Mouse (Mus musculus): ENCODE measurements around the gene G6pc3.

G6pc3 gene

DNA sequence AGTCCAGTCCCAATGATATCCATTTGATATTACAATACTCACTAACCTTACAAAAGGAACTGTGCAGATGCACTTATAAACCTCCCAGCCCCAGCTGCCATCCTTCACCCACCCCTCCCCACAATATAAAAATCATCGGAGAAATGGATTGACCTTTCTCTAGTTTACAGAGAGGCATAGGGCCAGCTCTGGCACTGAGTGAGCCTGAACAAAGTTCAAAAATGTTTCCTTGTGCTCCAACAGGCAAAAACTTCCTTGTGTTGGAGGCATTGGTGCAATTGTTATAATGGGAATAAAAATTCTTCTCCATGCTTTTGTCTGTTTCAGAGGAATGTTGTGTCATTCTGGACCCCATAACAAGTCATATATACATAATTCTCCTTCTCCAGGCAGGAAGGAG lies 3.2 kb upstream of the G6pc3 start:
- in situ Hi-C loops (cut with MboI, MseI), result no loop called here

DNA sequence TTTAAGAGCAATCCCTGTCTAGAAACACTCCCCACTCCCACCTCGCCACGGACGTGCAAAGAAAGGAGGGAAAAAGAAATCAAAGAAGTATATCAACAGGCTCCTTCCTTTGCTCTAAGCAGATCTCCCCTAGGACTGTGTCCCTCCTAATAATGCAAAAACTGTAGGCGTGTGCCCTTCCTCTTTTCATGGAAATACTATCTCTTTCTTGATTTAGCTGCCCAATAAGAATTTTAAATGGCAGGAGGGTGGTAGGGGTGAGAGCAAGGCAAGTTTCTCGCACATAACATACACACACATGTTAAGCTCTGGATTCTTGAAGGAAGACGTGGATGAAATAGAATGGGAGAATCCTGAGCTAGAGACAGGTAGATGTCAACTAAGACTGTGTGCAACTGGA lies 440 bp upstream of the G6pc3 start:
- in situ Hi-C loops (cut with MboI, MseI), result no loop called here

DNA sequence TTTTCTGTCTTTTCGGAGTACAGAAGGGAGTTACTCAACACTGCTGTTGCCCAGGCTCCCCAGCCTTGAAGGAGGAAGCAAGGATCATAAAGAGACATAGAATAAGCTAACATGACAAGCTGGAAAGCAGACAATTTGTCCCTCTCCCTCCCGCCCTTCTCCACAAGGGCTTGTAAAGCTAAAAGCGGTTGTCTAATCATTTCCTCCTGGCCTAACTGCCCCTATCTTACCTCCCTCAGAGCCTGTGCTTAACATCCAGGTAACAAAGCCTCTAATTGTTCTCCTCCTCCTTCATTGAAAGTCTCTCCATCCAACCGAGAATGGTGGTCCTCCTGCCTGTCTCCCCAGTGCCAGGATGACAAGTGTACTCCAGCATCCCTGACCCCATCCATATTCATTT lies 1.4 kb downstream of the G6pc3 start:
- in situ Hi-C loops (cut with MboI, MseI), result loop anchor here (5.0 kb wide), 1 partner anchor 36 kb away; no protein-coding TSS in a partner anchor

DNA sequence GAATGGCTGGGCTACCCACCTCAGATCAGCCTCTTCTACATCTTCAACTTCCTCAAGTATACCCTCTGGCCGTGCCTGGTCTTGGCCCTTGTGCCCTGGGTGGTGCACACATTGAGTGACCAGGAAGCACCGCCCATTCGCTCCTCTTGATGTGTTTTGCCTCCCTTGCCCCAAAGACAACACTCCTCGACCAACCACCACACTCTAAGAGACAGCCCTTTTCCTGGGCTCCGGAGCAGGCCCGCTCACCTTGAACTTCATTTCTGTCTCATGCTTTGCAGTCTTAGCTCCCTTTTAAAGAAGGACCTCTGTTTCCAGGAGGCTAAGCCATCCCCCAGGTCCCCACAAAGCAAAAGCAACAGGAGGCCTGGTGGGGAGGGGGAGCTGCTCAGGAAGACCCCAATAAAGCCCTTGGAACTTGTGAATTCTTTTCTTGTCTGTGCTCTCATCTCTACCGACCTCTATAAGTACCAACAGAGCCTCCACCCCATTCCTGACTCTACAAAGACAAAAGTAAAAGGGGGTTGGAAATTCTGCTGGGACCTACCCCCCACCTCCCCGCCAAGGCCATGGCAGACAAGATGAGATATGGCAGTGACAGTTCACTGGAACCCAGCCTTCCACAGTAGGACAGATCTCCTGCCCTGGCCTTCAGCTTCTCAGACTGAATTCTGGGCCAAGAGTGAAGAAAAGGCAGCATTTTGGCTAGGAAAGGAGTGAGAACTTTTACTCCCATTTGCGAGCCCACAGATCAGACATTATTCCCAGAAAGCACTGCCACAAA lies 4.4 kb downstream of the G6pc3 start:
- in situ Hi-C loops (cut with MboI, MseI), result loop anchor here (5.0 kb wide), 1 partner anchor 33 kb away; no protein-coding TSS in a partner anchor

DNA sequence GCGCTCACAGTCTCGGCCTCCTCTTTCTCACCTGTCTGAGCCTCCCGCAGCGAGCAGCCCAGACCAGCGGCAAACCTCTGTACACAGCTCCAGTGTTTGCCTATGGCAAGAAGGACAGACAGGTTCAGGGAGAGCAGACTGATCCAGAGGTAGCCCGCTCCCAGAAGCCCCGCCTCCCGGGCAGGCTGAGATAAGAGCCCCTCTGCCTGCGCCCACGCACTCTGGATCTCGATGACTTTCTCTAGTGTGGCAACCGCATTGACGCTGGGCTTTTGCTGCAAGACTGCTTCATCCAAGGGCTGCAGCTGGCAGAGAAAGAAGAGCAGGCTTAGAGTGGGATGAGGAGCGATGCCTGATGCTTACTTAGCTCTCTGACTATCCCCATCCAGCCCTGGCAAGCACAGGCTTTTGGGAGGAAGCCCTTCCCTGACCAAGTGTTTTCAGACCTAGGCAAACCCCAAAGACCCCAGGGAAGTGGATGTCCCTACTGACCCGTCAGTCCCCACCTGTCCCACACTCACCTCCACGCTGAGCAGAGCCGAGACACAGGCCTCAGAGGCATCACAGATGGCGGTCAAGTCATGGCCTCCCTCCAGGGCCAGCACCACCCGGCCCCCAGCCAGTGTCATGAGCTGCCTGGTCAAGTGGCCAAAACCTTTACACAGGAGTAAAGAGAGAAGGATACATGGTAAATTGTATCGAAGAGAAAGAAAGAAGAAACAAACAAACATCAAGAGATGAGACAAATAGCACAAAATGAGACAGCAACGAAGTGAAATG lies 6.8 kb downstream of the G6pc3 start:
- in situ Hi-C loops (cut with MboI, MseI), result no loop called here

DNA sequence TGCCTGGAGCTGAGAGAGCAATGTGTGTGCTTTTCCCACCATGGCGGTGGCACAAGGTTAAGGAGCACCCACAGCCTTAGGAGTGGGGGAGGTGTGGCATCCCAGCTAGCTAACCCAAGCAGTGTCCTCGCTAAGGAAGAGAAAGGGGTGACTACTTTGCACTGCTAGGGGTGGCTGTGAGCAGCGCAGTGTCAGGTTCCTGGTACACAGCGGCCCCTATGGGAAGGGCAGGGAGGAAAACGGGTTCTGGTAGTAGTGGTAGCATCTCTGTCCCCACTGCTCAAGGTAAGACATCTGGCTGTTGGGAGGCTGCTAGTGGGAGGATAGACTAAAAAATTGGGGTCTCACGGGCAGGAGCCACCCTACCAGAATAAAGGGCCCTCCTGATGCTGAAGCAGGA lies 8.8 kb downstream of the G6pc3 start:
- in situ Hi-C loops (cut with MboI, MseI), result no loop called here

DNA sequence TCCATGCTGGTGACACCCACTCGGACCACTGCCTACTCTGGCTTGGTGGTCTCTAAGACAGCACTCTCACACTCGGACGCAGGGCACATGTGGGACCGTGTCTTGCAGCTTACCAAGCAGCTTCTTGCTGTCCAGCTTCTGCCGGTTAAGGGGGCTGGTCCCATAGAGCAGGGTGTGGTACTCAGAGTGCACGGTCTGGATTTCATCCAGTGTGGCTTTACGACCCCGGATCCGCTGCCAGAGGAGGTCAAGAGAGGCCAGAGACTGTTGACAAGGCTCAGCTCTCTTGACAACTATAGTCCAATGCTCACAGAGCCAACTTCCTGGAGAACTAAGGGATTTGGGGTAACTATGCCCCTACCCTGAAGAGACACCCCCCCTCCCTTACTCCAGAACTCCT lies 10.4 kb downstream of the G6pc3 start:
- in situ Hi-C loops (cut with MboI, MseI), result no loop called here

DNA sequence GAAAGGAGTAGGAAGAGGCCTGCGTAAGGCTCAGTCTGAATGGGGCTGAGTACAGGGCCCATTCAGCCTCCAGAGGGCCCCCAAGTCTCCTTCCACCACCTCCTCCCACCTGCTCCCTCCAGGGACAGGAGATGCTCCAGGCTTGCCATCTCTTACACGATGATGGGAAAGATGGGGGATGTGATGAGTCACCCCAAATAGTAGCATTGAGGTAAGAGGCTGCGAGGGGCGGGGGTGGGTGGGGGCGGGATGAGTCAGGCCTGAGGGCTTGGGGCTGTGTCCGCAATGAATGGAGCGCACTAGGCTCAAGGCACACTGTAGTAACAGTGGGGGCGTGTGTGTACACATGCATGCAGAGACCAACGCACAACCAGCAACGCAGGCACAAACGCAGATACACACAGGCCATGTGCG lies 12.0 kb downstream of the G6pc3 start:
- in situ Hi-C loops (cut with MboI, MseI), result no loop called here

DNA sequence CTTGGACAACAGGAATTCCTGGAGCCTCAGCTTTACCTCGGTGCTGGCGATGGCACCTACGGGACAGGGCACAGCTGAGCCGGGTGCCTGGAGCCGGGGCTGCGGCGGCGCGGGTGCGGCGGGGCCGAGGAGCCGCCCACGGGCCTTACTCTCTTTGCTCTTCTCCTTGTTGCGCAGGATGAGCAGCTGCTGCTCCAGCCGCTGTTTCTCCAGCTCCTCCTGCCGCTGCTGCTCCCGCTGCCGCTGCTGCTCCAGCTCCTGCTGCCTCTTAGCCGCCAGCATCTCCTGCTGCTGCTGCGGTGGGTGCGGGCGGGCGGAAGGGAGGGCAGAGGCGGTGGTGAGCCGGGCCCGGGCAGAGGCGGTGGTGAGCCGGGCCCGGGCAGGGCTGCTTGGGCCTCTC lies 17.1 kb downstream of the G6pc3 start:
- in situ Hi-C loops (cut with MboI, MseI), result no loop called here

DNA sequence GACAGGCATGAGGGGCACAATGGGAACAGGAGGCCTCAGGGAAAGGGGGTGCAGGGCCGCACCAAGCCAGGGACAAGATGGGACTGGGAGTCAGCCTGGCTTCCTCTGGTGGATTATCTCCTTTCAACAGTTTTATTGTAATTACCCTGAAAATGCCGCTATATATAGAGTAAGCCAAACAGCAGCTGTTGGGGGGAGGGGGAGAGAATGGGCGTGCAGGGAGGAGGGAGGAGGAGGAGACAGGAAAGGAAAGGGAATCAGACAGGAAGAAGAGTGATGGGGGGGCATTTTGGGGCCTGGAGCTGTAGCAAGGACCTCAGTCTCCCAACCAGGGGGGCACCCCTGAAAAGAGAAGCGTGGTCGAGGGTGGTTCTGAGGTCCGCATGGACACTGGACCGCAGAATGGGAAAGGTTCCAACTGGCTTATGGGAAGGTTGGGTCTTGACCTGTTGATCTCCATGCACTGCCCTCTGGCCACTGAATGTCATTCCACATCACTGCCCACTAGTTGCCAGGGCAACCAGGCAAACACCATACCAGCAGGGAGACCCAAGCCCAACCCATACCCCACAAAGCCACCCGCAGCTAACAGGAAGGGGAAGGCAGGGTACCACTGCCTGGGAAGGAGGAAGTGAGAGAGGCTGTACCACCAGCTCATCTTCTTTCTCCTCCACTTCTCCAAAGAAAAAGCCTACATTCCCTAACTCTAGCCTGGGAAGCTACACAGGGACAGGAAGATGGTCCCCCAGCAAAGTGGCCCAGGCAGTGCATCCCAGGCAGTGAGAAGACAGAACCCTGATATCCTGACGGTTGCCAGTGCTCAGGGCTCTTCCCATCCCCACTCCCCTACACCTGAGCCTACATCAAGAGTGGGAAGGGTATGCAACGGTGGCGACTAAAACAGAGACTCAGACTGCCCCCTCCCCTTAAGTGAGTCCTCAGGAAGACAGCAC lies 18.7 kb downstream of the G6pc3 start:
- in situ Hi-C loops (cut with MboI, MseI), result no loop called here

DNA sequence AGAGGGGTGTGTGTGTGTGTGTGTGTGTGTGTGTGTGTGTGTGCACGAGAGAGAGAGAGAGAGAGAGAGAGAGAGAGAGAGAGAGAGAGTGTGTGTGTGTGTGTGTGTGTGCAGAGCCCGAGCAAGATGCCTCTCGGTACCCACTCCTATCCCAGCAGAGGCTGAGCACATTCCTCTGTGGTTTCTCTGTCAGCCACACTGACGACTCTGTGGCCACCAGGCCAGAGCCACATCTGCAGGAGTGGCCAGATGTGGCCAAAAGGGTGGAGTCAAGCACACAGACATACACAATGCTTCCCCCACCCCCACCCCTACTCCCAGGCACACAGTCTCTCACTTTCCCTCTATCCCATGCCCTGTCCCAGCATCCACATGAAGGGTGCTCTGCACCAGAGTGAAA lies 19.4 kb downstream of the G6pc3 start:
- in situ Hi-C loops (cut with MboI, MseI), result no loop called here

DNA sequence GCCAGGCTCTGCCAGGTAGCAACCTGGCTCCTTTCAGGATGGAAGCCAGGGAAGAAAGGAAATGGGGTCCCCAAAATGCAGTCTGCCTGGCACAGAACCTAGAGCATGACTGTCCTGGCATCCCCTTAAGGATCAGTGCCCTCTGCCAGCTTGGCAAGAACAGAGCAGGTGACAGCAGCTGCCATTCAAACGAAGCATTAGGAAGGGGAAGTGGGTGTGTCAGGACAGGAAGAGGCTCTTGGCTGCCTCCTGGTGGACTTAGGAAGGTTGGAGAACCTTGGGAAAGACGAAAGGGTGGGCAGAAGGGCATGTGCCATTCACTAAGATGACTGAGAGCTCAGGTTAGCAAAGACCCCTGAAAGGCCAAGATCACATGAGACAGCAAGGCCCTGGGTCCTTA lies 20.3 kb downstream of the G6pc3 start:
- in situ Hi-C loops (cut with MboI, MseI), result no loop called here

DNA sequence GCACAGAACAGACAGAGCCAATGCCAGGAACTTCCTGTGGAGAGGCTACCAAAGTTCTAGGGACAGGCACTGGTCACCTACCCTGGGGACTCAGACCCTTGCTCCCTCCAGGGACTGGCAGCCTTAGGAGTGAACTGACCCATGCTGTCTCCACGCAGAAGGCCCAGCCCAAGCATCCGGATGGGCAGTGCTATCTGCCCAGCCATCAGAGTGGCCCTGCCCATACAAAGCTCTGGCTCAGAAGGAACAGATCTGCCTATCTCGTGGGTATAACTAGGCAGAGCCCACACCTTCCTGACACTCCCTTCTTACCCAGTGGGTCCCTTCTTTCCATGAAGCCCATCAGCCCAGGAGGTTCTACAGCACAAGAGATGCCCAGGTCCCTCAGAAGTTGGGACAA lies 20.8 kb downstream of the G6pc3 start:
- in situ Hi-C loops (cut with MboI, MseI), result no loop called here

DNA sequence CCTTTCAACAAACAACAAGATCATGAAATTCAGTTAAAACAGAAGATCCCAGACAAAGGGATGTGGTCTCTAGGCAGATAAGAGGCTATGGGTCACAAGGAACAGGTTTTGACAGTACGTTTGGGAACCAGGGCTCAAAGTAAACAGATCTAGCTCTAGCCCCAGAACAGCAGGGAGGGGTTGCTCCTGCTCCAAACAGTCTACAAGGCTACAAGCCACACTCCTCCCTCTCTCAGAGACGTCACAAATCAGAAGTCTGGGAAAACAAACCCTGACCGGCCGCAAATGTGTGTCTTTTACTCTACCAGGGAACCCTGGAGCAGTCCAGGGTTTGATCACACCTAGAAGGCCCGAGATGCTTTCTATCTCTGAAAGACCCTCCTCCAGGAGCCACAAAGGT lies 21.6 kb downstream of the G6pc3 start:
- in situ Hi-C loops (cut with MboI, MseI), result no loop called here

DNA sequence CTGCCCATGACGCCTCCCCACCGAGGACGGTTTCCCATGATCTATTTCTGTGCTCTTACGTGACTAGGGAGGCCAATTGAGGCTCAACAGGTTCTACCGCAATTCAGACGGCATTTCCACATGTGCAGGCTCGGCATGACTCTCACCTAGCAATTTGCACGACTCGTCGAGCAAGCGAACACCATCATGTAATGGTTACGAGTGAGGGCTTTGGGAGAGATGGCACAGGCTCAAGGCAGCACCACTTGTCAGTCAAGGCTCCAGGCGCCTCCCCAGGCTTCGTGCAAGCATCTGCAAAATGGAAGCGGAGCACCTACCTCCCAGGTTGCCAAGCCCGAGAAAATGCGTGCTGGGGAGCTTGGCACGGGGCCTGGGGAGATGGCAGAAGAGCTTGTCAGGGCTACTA lies 22.5 kb downstream of the G6pc3 start:
- in situ Hi-C loops (cut with MboI, MseI), result no loop called here

DNA sequence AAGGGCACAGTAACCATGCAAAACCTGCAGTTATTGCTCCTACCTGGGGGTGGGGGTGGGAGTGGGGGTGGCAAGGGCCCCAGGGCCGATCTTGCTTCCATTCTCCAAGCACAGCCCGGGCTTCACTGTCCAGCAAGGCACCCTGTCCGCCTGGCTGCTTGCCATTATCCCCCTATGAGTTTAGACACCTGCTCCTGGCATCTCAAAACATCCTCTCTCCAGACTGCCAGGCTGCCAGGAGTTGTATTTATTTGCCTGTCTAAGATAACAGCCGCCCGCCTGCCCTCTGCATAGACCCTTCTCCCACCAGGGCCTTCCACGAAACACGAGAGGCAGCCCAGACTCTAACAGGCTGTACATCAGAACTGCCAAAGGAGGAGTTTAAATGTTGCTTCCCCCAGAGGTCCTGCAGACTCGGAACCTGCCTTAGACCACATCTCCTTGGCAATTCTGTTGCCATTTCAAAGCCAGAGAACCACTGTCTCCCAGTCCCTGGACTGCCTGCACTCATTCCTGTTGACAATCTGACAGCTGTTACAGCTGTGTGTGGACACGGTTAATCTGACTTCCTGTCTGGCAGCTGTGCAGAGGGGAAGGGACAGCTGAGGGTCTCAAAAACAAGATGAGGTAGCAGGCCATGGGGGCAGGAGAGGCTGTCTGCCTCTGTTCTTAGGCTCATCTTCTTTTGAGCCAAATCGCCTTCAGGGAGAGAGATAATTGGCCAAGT lies 25.2 kb downstream of the G6pc3 start:
- in situ Hi-C loops (cut with MboI, MseI), result no loop called here

DNA sequence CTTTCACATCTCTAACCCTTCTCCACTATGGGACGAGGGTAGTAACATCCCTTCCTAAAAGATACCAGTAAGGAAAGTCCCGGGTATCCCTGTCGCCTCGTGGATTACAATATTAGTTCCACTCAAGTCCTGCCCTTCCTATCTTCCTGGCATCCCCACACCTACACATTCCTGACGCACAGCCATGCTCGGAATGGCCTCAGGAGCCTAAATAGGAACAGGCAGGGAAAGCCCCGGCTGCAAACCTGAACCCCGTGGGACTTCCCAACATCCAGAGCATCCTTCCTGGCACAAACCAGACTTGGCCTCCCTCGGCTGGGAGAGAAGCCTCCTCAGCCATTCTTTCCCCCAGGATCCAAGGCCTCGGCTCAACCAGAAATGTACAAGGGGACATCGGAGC lies 26.1 kb downstream of the G6pc3 start:
- in situ Hi-C loops (cut with MboI, MseI), result no loop called here

DNA sequence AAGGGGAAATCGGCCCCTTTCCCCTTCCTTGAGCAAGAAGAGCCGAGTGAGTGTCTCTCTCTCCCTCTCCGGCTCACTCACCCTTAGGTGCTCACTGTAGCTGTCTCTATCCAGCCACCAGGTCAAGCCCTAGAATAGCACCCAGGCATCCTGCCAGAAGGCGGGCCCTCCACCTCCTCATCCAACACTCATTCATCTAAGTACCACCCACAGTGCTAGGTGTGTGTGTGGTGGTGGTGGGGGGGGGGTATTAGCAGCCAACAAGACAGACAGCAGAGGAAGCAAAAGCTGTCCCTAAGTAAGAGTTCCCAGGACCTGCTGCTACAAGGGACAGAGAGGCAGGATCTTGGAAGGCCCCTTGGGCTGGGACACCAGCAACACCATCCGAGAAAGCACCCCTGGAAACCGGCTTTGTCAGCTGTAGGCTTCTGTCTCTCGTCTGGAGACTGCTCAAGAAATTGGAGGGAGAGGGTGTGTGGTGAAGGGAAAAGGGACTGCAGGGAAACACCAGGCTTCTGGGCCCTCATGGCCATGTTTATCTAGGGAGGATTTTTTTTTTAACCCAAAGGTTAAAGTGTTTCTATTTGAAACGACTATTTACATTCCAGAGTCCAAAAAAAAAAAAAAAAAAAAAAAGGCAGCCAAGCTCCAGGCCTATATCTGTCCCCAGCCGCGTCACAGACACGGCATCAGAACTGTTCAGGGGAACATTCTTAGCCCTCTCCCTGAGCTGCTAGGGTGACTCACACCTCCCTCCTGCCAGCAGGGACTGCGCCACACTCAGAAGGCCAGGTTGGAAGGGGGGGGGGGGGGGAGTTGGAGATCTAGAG lies 26.9 kb downstream of the G6pc3 start:
- in situ Hi-C loops (cut with MboI, MseI), result no loop called here

DNA sequence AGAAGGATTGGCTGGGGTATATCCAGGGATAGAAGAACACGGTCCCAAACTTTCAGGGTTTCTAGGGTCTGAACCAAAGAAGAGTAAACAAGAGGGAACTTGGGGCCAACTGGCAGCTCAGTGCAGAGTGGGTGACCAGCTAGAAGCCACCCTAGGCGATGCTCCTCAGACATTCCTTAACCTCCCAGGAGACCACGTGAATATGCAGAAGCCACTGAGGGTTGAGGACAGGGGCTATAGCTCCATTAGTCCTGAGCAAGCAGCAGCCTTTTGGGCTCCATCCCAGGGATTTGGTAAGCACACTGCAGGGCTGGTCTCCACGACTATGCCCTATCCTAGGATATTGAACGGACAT lies 27.4 kb downstream of the G6pc3 start:
- in situ Hi-C loops (cut with MboI, MseI), result no loop called here

DNA sequence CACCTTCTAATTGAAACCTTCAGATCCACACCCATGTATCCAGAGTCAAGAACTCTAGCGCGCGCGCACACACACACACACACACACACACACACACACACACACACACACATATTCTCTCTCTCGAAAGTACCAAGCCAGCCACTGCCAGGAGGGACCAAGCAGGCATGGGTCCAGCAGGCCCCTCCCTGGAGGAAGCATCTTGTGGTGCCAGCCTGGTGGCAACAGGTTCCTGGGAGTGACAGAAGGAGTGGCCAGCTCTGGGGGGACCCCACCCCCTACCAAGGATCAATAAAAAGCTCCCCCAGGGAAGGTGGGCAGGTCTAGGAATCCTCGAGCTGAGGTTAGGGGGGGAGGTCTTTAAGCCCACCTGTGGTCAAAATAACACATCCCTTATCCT lies 28.0 kb downstream of the G6pc3 start:
- in situ Hi-C loops (cut with MboI, MseI), result no loop called here
